Mouse (Mus musculus) heart, adult 9 months (tissue): ENCODE measurements around the gene Heatr5a.
A peak's percentile ranks its signal among the peaks of the same experiment; 100 is the strongest.

Experiments used
- DNase-seq, 2 experiments: peaks; one replicate each; pipeline ENCODE4 v3.0.0; 2022; ENCODE audit warnings: low spot score in 2 of 2

Heatr5a gene

GRCm38 (mm10) chr12:51971070-51971664, at the start of gene Heatr5a:
Gene Heatr5a, minus strand, starts transcription at chr12:51971321.
- peak; percentile 90 to 92 for DNase-seq

GRCm38 (mm10) chr12:52014494-52015029, 43.4 kb upstream of the Heatr5a start:
- DNase-seq, result no peak

GRCm38 (mm10) chr12:52014044-52014443, 42.9 kb upstream of the Heatr5a start:
- no peak for DNase-seq

- DNase-seq, result no peak
Observed at GRCm38 (mm10) chr12:52013274-52013673, 42.2 kb upstream of the Heatr5a start.

GRCm38 (mm10) chr12:52012159-52012558, 41.0 kb upstream of the Heatr5a start:
- DNase-seq, result no peak

GRCm38 (mm10) chr12:52010630-52010961, 39.5 kb upstream of the Heatr5a start:
- DNase-seq, result no peak

- no peak for DNase-seq
Observed at GRCm38 (mm10) chr12:52009928-52010629, 39.0 kb upstream of the Heatr5a start.

- DNase-seq, result no peak
Observed at GRCm38 (mm10) chr12:52006633-52006994, 35.5 kb upstream of the Heatr5a start.

GRCm38 (mm10) chr12:52005877-52006632, 34.9 kb upstream of the Heatr5a start, which contains the start of gene Dtd2:
Gene Dtd2, minus strand, starts transcription at chr12:52006501.
- peak; percentile 88 to 89 for DNase-seq

GRCm38 (mm10) chr12:52002746-52003145, 31.6 kb upstream of the Heatr5a start:
- DNase-seq, result no peak

- DNase-seq, result peak; percentile 52 to 79
Observed at GRCm38 (mm10) chr12:52001544-52001943, 30.4 kb upstream of the Heatr5a start.

- DNase-seq, result no peak
Observed at GRCm38 (mm10) chr12:51998366-51998932, 27.3 kb upstream of the Heatr5a start.

GRCm38 (mm10) chr12:51995738-51996536, 24.8 kb upstream of the Heatr5a start:
- no peak for DNase-seq

- DNase-seq, result no peak
Observed at GRCm38 (mm10) chr12:51990629-51991028, 19.5 kb upstream of the Heatr5a start.

- no peak for DNase-seq
Observed at GRCm38 (mm10) chr12:51988536-51988935, 17.4 kb upstream of the Heatr5a start.

GRCm38 (mm10) chr12:51985826-51986225, 14.7 kb upstream of the Heatr5a start:
- peak; percentile 25 to 26 for DNase-seq

GRCm38 (mm10) chr12:51985163-51985748, 14.1 kb upstream of the Heatr5a start:
- DNase-seq, result no peak

GRCm38 (mm10) chr12:51983625-51984024, 12.5 kb upstream of the Heatr5a start:
- no peak for DNase-seq

GRCm38 (mm10) chr12:51976531-51976930, 5.4 kb upstream of the Heatr5a start:
- peak; percentile 9 to 21 for DNase-seq

GRCm38 (mm10) chr12:51974381-51974780, 3.3 kb upstream of the Heatr5a start:
- no peak for DNase-seq
